Mouse (Mus musculus) stomach, postnatal 0 days (tissue): ENCODE results near the gene Hmga1. TPM values are rescaled to one million over a fixed set of nuclear protein-coding genes. Genes with fewer than 3 reads are reported as not detected.

Source experiments
- ATAC-seq: fragments of 200-750 bp; cut with Nextera tagmentation; 2 replicates; pipeline ENCODE4 v1.8.0; 2017; ENCODE audit not compliant: low FRiP score, low TSS enrichment
- DNase-seq: peaks from one replicate; pipeline ENCODE4 v3.0.0-alpha.2; 2016; ENCODE audit warnings: low spot score
- H3K27ac ChIP-seq: fragments of 300-500 bp; sonication (generic); replicated peaks from 2 replicates; pipeline ENCODE4 v1.5.1; 2014; ENCODE audit warnings: mild to moderate bottlenecking, control low read depth
- H3K27me3 ChIP-seq: fragments of 300-500 bp; sonication (generic); 2 replicates; pipeline ENCODE4 v1.6.1; 2014; ENCODE audit warnings: low read length; ENCODE audit not compliant: control insufficient read depth, insufficient read depth
- H3K36me3 ChIP-seq: fragments of 300-500 bp; sonication (generic); 2 replicates; pipeline ENCODE4 v1.6.1; 2014; ENCODE audit warnings: low read length, mixed read lengths; ENCODE audit not compliant: control insufficient read depth, insufficient read depth
- H3K4me1 ChIP-seq: fragments of 300-500 bp; sonication (generic); replicated peaks from 2 replicates; pipeline ENCODE4 v1.6.1; 2014; ENCODE audit warnings: antibody characterized with exemption; ENCODE audit not compliant: control insufficient read depth, insufficient read depth
- H3K4me2 ChIP-seq: fragments of 300-500 bp; sonication (generic); replicated peaks from 2 replicates; pipeline ENCODE4 v1.6.1; 2014; ENCODE audit warnings: low read depth, mild to moderate bottlenecking, control low read depth, moderate library complexity
- H3K4me3 ChIP-seq: fragments of 300-500 bp; sonication (generic); 2 replicates; pipeline ENCODE4 v1.5.1; 2014; ENCODE audit warnings: low read depth, low read length, control low read depth
- H3K9ac ChIP-seq: fragments of 300-500 bp; sonication (generic); 2 replicates; pipeline ENCODE4 v1.6.1; 2014; ENCODE audit warnings: mild to moderate bottlenecking, low read length, control low read depth, mixed read lengths
- H3K9me3 ChIP-seq: fragments of 300-500 bp; sonication (generic); 2 replicates; pipeline ENCODE4 v1.6.1; 2016; ENCODE audit warnings: low read length; ENCODE audit not compliant: control insufficient read depth
- CTCF ChIP-seq: IDR thresholded peaks from 2 replicates; pipeline ENCODE4 v1.5.1; 2016; ENCODE audit warnings: antibody characterized with exemption, low read depth, mild to moderate bottlenecking, moderate library complexity
- EP300 ChIP-seq: optimal IDR thresholded peaks from 2 replicates; pipeline ENCODE3; 2016; ENCODE audit warnings: antibody characterized with exemption
- WGBS: fragments of 180-500 bp; shearing (Covaris S2); extraction: QIAGEN DNeasy Blood & Tissue Kit; methylation state at CpG from one replicate; pipeline ENCODE4 v1.1.7; 2014; 5-methylcytosine and 5-hydroxymethylcytosine counted together
- polyA plus RNA-seq: library from polyadenylated mRNA; unstranded; fragments of >200 nt; fragmentation: Nextera tagmentation; extraction: Ambion mirVana; gene quantifications from 2 replicates; pipeline ENCODE4 v1.2.1, GENCODE M21; 2015

Gene Hmga1
- polyA plus RNA-seq, 1 experiment from 2014 or later, result 71.1 TPM

GRCm38 (mm10) chr17:27509056-27509455, 47.2 kb upstream of the Hmga1 start:
- Histone ChIP-seq H3K36me3 (no peaks in the 10 kb centered on the region), H3K4me3 (no peak overlapping the region), H3K9me3 (no peaks in the 10 kb centered on the region), H3K9ac (no peak overlapping the region), H3K27me3 (peaks cover 19% of the 10 kb centered on the region; the same call in 1 of the 2 replicates), H3K4me2 (no peak overlapping the region), H3K27ac (no peak overlapping the region), H3K4me1 (0 out of 2 replicates have a peak, but pooled peaks cover 2% of the 10 kb centered on the region)
- DNase-seq (no peak), ATAC-seq (no peak)
- WGBS, result 86% methylated on average over 5 of the region's 5 CpGs
- TF ChIP-seq EP300 (no peak), CTCF (no peak)

GRCm38 (mm10) chr17:27510258-27511124, 45.8 kb upstream of the Hmga1 start:
- DNase-seq, result no peak
- H3K4me2 ChIP-seq, result no peak overlapping the region
- peaks cover 23% of the 10 kb centered on the region for H3K27me3 ChIP-seq
- no peak overlapping the region for H3K27ac ChIP-seq
- ATAC-seq, result no peak
- H3K9ac ChIP-seq, result no peak overlapping the region
- H3K9me3 ChIP-seq, result no peaks in the 10 kb centered on the region
- 61% methylated on average over 9 of the region's 9 CpGs for WGBS
- H3K4me1 ChIP-seq, result 0 out of 2 replicates have a peak, but pooled peaks cover 2% of the 10 kb centered on the region
- TF ChIP-seq CTCF, result no peak
- TF ChIP-seq EP300, result no peak
- no peak overlapping the region for H3K4me3 ChIP-seq
- no peaks in the 10 kb centered on the region for H3K36me3 ChIP-seq

GRCm38 (mm10) chr17:27511125-27511735, 45.1 kb upstream of the Hmga1 start:
- Histone ChIP-seq H3K9ac (no peak overlapping the region), H3K4me3 (no peak overlapping the region), H3K4me1 (0 out of 2 replicates have a peak, but pooled peaks cover 2% of the 10 kb centered on the region), H3K4me2 (no peak overlapping the region), H3K9me3 (no peaks in the 10 kb centered on the region), H3K36me3 (no peaks in the 10 kb centered on the region), H3K27me3 (peaks cover 23% of the 10 kb centered on the region), H3K27ac (no peak overlapping the region)
- WGBS, result 90% methylated on average over 7 of the region's 7 CpGs
- DNase-seq, result no peak
- no peak for TF ChIP-seq CTCF
- TF ChIP-seq EP300, result no peak
- ATAC-seq, result no peak

- DNase-seq, result no peak
- Histone ChIP-seq H3K9ac (0 out of 2 replicates have a peak overlapping the region, but pooled peaks have one; percentile 27), H3K36me3 (no peaks in the 10 kb centered on the region), H3K4me1 (0 out of 2 replicates have a peak, but pooled peaks cover 2% of the 10 kb centered on the region), H3K27me3 (peaks cover 23% of the 10 kb centered on the region), H3K4me2 (peak overlapping the region; percentile 93), H3K4me3 (peak overlapping the region; percentile 52), H3K27ac (no peak overlapping the region), H3K9me3 (no peaks in the 10 kb centered on the region)
- 1% methylated on average over 48 of the region's 64 CpGs for WGBS
- TF ChIP-seq CTCF (0 out of 2 replicates have a peak, but pooled peaks have one; percentile 0), EP300 (no peak)
- no peak for ATAC-seq
Observed at GRCm38 (mm10) chr17:27511865-27512618, 44.3 kb upstream of the Hmga1 start.

DNA sequence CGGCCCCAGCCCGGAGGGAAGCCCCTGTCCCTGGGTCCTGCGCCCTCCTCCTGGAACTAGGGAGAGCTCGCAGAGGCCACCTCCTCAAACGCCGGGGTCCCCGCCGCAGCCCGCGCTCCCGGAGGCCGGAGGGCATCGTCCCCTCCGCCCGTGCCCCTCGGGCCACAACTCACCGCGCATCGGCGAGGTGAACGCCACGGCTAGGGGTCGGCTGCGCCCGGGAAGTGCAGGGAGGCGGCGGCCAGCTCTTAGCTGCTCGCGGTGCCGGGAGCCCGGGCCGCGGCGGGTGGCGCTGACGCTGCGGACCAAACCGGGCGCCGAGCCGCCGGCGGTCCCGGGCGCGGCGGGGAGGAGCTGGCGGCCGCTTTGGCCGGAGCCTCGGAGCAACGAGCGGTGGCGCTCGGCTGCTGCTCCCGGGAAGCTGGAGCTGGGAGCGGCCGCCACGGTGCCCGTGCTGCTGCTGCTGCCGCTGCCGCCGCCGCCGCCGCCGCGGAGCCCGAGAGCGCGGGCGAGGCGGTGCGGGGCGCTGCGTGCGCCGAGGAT, 43.6 kb upstream of the Hmga1 start:
- DNase-seq (peak; percentile 43), ATAC-seq (0 out of 2 replicates have a peak, but pooled peaks have one; percentile 16)
- 0 out of 2 replicates have a peak, but pooled peaks cover 2% of the 10 kb centered on the region for H3K4me1 ChIP-seq
- no peaks in the 10 kb centered on the region for H3K36me3 ChIP-seq
- WGBS, result 0% methylated on average over 27 of the region's 78 CpGs
- H3K27ac ChIP-seq, result no peak overlapping the region
- H3K9me3 ChIP-seq, result no peaks in the 10 kb centered on the region
- H3K4me3 ChIP-seq, result peak overlapping the region; percentile 52
- H3K4me2 ChIP-seq, result peak overlapping the region; percentile 93
- H3K27me3 ChIP-seq, result peaks cover 23% of the 10 kb centered on the region
- TF ChIP-seq EP300 (no peak), CTCF (no peak)
- H3K9ac ChIP-seq, result peak overlapping the region; percentile 31; the same call in 1 of the 2 replicates
